Comparison of ENCODE assay signal across 8 mouse cellular contexts in genomic region chr7:27335928-27336823, GRCm38 (mm10). TPM values are rescaled to one million over a fixed set of nuclear protein-coding genes. Genes with fewer than 3 reads are reported as not detected.
A peak's percentile ranks its signal among the peaks of the same experiment; 100 is the strongest.
DNase-seq lines count a peak whose midpoint lies in the region; ATAC-seq lines count a peak whose summit lies in the region.

No protein-coding gene starts in this region.

- DNase-seq in ZHBTc4 (ENCODE audit: low read depth, low spot score), result peak; percentile 95
- DNase-seq in gastrocnemius, postnatal 10 days, result peak; percentile 94
- DNase-seq in induced T-regulatory cell, adult 2 months (ENCODE audit: low read depth), result peak; percentile 92
- peak; percentile 78 to 89 for DNase-seq in left cerebral cortex, adult 8-10 months (ENCODE audit: low spot score in 2 of 2)
- DNase-seq in right cerebral cortex, postnatal 10 days (ENCODE audit: low spot score in 2 of 2), result peak; percentile 90 to 93
- peak; percentile 92 for DNase-seq in urinary bladder, postnatal 14 days (ENCODE audit: low spot score)

- ATAC-seq in common myeloid progenitor, adult 5-6 weeks (replicated peaks; ENCODE audit: low read depth, poor library complexity, severe bottlenecking), result peak; percentile 61
- ATAC-seq in megakaryocyte progenitor cell, adult 5-6 weeks (replicated peaks; ENCODE audit: poor library complexity), result peak; percentile 76

RNA-seq across cellular contexts. Expression of gene Ltbp4, which starts 1.3 kb away (rescaled TPM):
- total RNA-seq in common myeloid progenitor, adult 5-6 weeks (2017), result 0.44 TPM in 1 of 2 replicates, not detected in the other
- total RNA-seq in gastrocnemius, postnatal 10 days (2021), result 100 to 1,000 TPM; 131 to 165 TPM
- 10 to 100 TPM; 41.9 to 51.1 (median 44.6) TPM for total RNA-seq in left cerebral cortex, adult 8-10 months (2022)
- total RNA-seq in megakaryocyte progenitor cell, adult 5-6 weeks (2015), result 0.05 TPM in 1 of 2 replicates, not detected in the other
- not detected in 2 replicates for total RNA-seq in megakaryocyte progenitor cell, adult 5-6 weeks (2017)

RNA-seq across cellular contexts. Expression of gene Shkbp1, which starts 19.6 kb away (rescaled TPM):
- 18.4 and 25.8 TPM in 2 replicates for total RNA-seq in common myeloid progenitor, adult 5-6 weeks (2017)
- 1 to 10 TPM; 6.1 to 8.1 TPM for total RNA-seq in gastrocnemius, postnatal 10 days (2021)
- total RNA-seq in left cerebral cortex, adult 8-10 months (2022), result 10 to 100 TPM; 20.7 to 25.9 (median 23.1) TPM
- 18.8 and 23.9 TPM in 2 replicates for total RNA-seq in megakaryocyte progenitor cell, adult 5-6 weeks (2015)
- total RNA-seq in megakaryocyte progenitor cell, adult 5-6 weeks (2017), result 10.7 and 11.0 TPM in 2 replicates

RNA-seq across cellular contexts. Expression of gene Gm20479, which starts 21.0 kb away (rescaled TPM):
- 2.2 TPM in 1 of 2 replicates, not detected in the other for total RNA-seq in common myeloid progenitor, adult 5-6 weeks (2017)
- total RNA-seq in gastrocnemius, postnatal 10 days (2021), result not detected
- not detected for total RNA-seq in left cerebral cortex, adult 8-10 months (2022)
- total RNA-seq in megakaryocyte progenitor cell, adult 5-6 weeks (2015), result not detected in 2 replicates
- not detected in 2 replicates for total RNA-seq in megakaryocyte progenitor cell, adult 5-6 weeks (2017)

Comparison
In these comparisons a context has a peak if more than half of its experiments do, and no peak if none do; other contexts are left out.
1. Peak in every context shown above with its lines: DNase-seq and ATAC-seq.
2. RNA of gene Ltbp4, which starts 1.3 kb away (total RNA-seq): 131 to 165 TPM in gastrocnemius, postnatal 10 days and 41.9 to 51.1 TPM in left cerebral cortex, adult 8-10 months; 0.05 TPM in megakaryocyte progenitor cell, adult 5-6 weeks and 0.44 TPM in common myeloid progenitor, adult 5-6 weeks; every median in the first group is over 10 times any median in the second.